Mouse (Mus musculus) spleen, adult 2 months (tissue): Measurements from ENCODE around the gene Ccdc137. TPM values are rescaled to one million over a fixed set of nuclear protein-coding genes. Genes with fewer than 3 reads are reported as not detected.

Source experiments
- DNase-seq, 2 experiments: peaks; one replicate each; pipeline versions ENCODE4 v3.0.0 to v3.0.0-alpha.2; 2012 to 2021; ENCODE audit warnings: low spot score in 2 of 2, low read depth in 1 of 2
- H3K27ac ChIP-seq: fragments of 200-500 bp; 2 replicates; pipeline ENCODE4 v1.5.1; 2012; ENCODE audit warnings: low read length, inconsistent platforms; ENCODE audit not compliant: insufficient read depth
- H3K27me3 ChIP-seq: fragments of 200-500 bp; 2 replicates; pipeline ENCODE4 v1.6.1; 2012; ENCODE audit warnings: mild to moderate bottlenecking, moderate library complexity, low read length, inconsistent platforms; ENCODE audit not compliant: control insufficient read depth, insufficient read depth
- H3K36me3 ChIP-seq: fragments of 200-500 bp; 2 replicates; pipeline ENCODE4 v1.6.1; 2012; ENCODE audit warnings: mild to moderate bottlenecking, low read length, inconsistent platforms; ENCODE audit not compliant: control insufficient read depth, insufficient read depth
- H3K4me1 ChIP-seq: fragments of 200-500 bp; 2 replicates; pipeline ENCODE4 v1.6.1; 2011; ENCODE audit warnings: inconsistent platforms; ENCODE audit not compliant: control insufficient read depth, insufficient read depth, insufficient read length
- H3K4me3 ChIP-seq: fragments of 200-500 bp; 2 replicates; pipeline ENCODE4 v1.5.1; 2011; ENCODE audit warnings: mild to moderate bottlenecking, inconsistent platforms; ENCODE audit not compliant: insufficient read depth, insufficient read length; ENCODE audit errors: extremely low read depth
- CTCF ChIP-seq: fragments of 200-500 bp; IDR thresholded peaks from 2 replicates; pipeline ENCODE4 v1.5.1; 2011; ENCODE audit warnings: mild to moderate bottlenecking, inconsistent platforms; ENCODE audit not compliant: insufficient read depth, insufficient read length, insufficient replicate concordance; ENCODE audit errors: extremely low read depth
- POLR2A ChIP-seq: fragments of 200-500 bp; IDR thresholded peaks from 2 replicates; pipeline ENCODE4 v1.6.1; 2011; ENCODE audit warnings: low read depth, low read length, inconsistent platforms
- WGBS: fragments of 180-500 bp; shearing (Covaris S2); methylation state at CpG from one replicate; pipeline ENCODE4 v1.1.7; 2018; 5-methylcytosine and 5-hydroxymethylcytosine counted together
- polyA plus RNA-seq: library from polyadenylated mRNA; depleted of rRNA; stranded (reverse); fragments of >200 nt; gene quantifications from 2 replicates; pipeline ENCODE4 v1.2.3, GENCODE M21; 2012

Ccdc137 gene
- polyA plus RNA-seq, 1 experiment, result 11.2 TPM

- Histone ChIP-seq H3K4me3 (peak overlapping the region; percentile 73), H3K27me3 (no peaks in the 10 kb centered on the region), H3K27ac (peak overlapping the region; percentile 10; the same call in 1 of the 2 replicates), H3K36me3 (peaks cover 13% of the 10 kb centered on the region; the same call in 1 of the 2 replicates), H3K4me1 (peaks cover 10% of the 10 kb centered on the region; the same call in 1 of the 2 replicates)
- WGBS, result under 1% methylated on average over 48 of the region's 48 CpGs
- no peak for TF ChIP-seq CTCF
- TF ChIP-seq POLR2A, result no peak
- peak in 1 of 2 experiments; percentile 36 for DNase-seq
Measured at GRCm38 (mm10) chr11:120492024-120492877, 34.3 kb downstream of the Ccdc137 start.

- Histone ChIP-seq H3K4me3 (no peak overlapping the region), H3K27me3 (no peaks in the 10 kb centered on the region), H3K27ac (no peak overlapping the region), H3K4me1 (peaks cover 10% of the 10 kb centered on the region; the same call in 1 of the 2 replicates), H3K36me3 (peaks cover 10% of the 10 kb centered on the region; the same call in 1 of the 2 replicates)
- TF ChIP-seq CTCF (no peak), POLR2A (no peak)
- WGBS, result 43% methylated on average over 3 of the region's 3 CpGs
- DNase-seq, result no peak
Measured at GRCm38 (mm10) chr11:120492878-120493203, 34.9 kb downstream of the Ccdc137 start.

- TF ChIP-seq POLR2A, result no peak
- no peak for DNase-seq
- 87% methylated on average over 3 of the region's 3 CpGs for WGBS
- Histone ChIP-seq H3K27me3 (no peaks in the 10 kb centered on the region), H3K36me3 (0 out of 2 replicates have a peak, but pooled peaks cover 7% of the 10 kb centered on the region), H3K4me1 (peaks cover 10% of the 10 kb centered on the region; the same call in 1 of the 2 replicates), H3K4me3 (no peak overlapping the region), H3K27ac (no peak overlapping the region)
Measured at GRCm38 (mm10) chr11:120493351-120493750, 35.4 kb downstream of the Ccdc137 start.

GRCm38 (mm10) chr11:120493911-120494310, 36.0 kb downstream of the Ccdc137 start:
- no peak overlapping the region for H3K4me3 ChIP-seq
- TF ChIP-seq POLR2A, result no peak
- no peak for TF ChIP-seq CTCF
- 0 out of 2 replicates have a peak, but pooled peaks cover 4% of the 10 kb centered on the region for H3K36me3 ChIP-seq
- no peak for DNase-seq
- H3K4me1 ChIP-seq, result peaks cover 10% of the 10 kb centered on the region; the same call in 1 of the 2 replicates
- no peak overlapping the region for H3K27ac ChIP-seq
- no peaks in the 10 kb centered on the region for H3K27me3 ChIP-seq
- WGBS, result 94% methylated on average over 3 of the region's 3 CpGs

- H3K4me3 ChIP-seq, result no peak overlapping the region
- no peaks in the 10 kb centered on the region; the same call in 1 of the 2 replicates for H3K4me1 ChIP-seq
- no peak overlapping the region for H3K27ac ChIP-seq
- H3K27me3 ChIP-seq, result no peaks in the 10 kb centered on the region
- no peak for DNase-seq
- 0 out of 2 replicates have a peak, but pooled peaks cover 2% of the 10 kb centered on the region for H3K36me3 ChIP-seq
- no peak for TF ChIP-seq CTCF
- TF ChIP-seq POLR2A, result no peak
- 95% methylated on average over 3 of the region's 3 CpGs for WGBS
Measured at GRCm38 (mm10) chr11:120497436-120497835, 39.5 kb downstream of the Ccdc137 start.

- Histone ChIP-seq H3K27ac (no peak overlapping the region), H3K27me3 (no peaks in the 10 kb centered on the region), H3K4me3 (no peak overlapping the region), H3K4me1 (no peaks in the 10 kb centered on the region), H3K36me3 (0 out of 2 replicates have a peak, but pooled peaks cover 2% of the 10 kb centered on the region)
- TF ChIP-seq POLR2A, result no peak
- no peak for TF ChIP-seq CTCF
- DNase-seq, result no peak
- 91% methylated on average over 12 of the region's 12 CpGs for WGBS
Measured at GRCm38 (mm10) chr11:120498226-120498625, 40.3 kb downstream of the Ccdc137 start.

- Histone ChIP-seq H3K4me3 (no peak overlapping the region), H3K27me3 (no peaks in the 10 kb centered on the region), H3K27ac (no peak overlapping the region), H3K4me1 (no peaks in the 10 kb centered on the region), H3K36me3 (0 out of 2 replicates have a peak, but pooled peaks cover 2% of the 10 kb centered on the region)
- WGBS, result 82% methylated on average over 5 of the region's 5 CpGs
- no peak for DNase-seq
- TF ChIP-seq CTCF, result no peak
- TF ChIP-seq POLR2A, result no peak
Measured at GRCm38 (mm10) chr11:120498891-120499290, 41.0 kb downstream of the Ccdc137 start.
